Mouse (Mus musculus) left cerebral cortex, postnatal 14 days (tissue): ENCODE measurements around the gene Myo1d. TPM values are rescaled to one million over a fixed set of nuclear protein-coding genes. Genes with fewer than 3 reads are reported as not detected.

ENCODE experiments used
- DNase-seq, 2 experiments: peaks; one replicate each; pipeline ENCODE4 v3.0.0; 2021 to 2022; ENCODE audit warnings: low spot score in 2 of 2, mixed read lengths in 1 of 2
- intact Hi-C: fragments of 180-260 bp; cut with DNase I; formaldehyde crosslinking; loops from one replicate; pipeline ENCODE4 v1.15.1; 2025
- total RNA-seq, 2 experiments: library from RNA; stranded (reverse); gene quantifications; 2 replicates each; pipeline ENCODE4 v1.2.3; 2021

Myo1d gene
- total RNA-seq, 2 experiments from 2014 or later: 4.1 to 4.6 TPM

DNA sequence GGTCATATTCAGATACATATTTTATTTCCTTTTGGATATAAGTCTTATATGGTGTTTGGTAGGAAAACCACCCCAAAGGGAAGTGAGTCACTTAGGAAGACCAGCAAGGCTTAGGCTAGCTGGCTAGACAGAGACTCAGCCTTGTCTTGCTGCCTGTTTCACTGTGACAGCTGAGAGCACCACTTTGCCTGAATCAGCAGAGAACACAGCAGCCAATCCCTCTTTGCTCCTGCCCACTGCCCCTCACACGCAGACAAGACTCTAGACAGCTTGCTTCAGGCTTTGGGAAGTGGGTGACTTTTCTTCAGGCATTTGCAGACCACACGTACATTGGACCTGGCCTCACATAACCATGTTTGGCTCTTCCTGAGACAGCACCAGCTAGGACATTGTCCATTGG lies 258.7 kb downstream of the Myo1d start:
- intact Hi-C loops: no loop called here
- no peak for DNase-seq

- intact Hi-C loops: loop anchor here (5.0 kb wide), 1 partner anchor 41 kb away; the partner anchor contains the start of gene Cdk5r1
- peak; percentile 77 to 92 for DNase-seq
Observed at GRCm38 (mm10) chr11:80518421-80519367, 261.1 kb downstream of the Myo1d start.

DNA sequence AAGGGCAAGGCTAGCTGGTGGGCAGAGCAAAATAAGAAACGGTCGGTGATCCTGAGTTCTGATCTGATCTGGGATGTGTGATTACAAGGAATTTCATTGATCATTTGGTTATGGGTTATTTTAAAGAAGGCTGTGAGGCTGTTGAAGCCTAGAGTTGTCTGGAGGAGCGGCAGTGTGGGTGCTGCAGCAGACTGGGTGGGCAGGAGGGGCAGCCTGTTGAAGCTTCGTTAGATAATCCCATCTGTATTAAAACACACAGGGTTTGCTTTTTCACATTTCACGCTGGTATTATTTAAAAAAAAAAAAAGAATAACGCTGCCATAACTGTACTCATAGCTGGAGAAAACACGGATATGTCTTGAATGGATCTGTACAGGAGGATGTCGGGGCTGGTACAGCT lies 263.9 kb downstream of the Myo1d start:
- DNase-seq: no peak
- intact Hi-C loops: loop anchor here (5.0 kb wide), 1 partner anchor 39 kb away; the partner anchor contains the start of gene Cdk5r1

DNA sequence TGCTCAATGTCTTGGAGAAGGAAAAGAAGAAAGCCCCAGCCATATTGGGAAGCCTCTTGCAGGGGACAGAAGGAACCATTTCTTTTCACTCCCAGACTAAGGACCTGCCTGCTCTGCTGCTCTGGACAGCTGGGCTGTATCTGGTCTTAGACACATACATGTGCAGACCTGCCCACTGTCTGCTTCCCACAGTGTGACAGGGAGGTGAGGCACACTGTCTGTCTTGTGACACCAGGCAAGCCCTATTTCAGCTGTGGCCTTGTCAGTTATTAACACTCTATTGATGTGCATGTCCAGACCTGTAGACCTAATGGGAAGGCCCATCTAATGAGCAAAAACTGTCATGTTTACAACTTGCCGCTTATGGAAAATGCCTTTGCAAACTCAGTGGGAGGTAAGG lies 264.5 kb downstream of the Myo1d start:
- DNase-seq: no peak
- intact Hi-C loops: loop anchor here (5.0 kb wide), 1 partner anchor 38 kb away; the partner anchor contains the start of gene Cdk5r1

GRCm38 (mm10) chr11:80513796-80514195 lies 266.0 kb downstream of the Myo1d start:
- intact Hi-C loops: loop anchor here (5.0 kb wide), 1 partner anchor 39 kb away; no protein-coding TSS in a partner anchor

DNA sequence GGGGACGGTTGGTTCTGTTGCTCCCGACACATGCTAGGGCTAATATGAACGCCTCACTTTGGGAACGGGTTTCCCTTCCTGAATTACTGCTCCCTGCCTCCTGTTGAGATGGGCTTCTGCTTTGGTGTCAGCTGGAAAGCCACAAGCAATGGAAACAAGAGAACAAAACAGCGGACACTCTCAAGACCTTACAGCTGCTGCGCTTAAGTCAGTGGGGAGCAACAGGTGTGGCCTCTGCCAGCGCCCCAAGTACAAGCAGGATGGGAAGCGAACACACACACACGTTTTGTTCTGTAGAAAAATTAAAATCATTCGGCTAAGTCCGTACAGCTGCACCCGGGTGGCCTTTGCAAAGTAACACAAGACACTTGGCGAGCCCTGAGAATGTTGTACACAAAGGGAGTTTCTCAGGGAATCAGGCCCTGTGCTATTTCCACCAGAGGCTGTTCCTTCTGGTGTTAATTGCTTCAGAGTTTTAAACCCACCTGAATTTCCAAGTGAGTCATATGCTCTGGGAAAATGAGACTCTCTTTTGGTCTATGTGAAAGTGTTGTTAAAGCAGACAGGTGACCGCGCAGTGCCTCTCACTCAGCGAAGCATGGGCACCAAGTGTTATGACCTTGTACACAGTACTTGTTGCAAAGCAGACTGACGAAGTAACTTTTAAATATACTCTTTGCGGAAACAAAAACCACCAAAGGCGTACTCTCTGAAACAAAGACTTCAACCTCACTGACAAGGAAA lies 267.3 kb downstream of the Myo1d start:
- no peak for DNase-seq
- intact Hi-C loops: loop anchor here (5.0 kb wide), 1 partner anchor 40 kb away; no protein-coding TSS in a partner anchor

More at GRCm38 (mm10) chr11:80513796-80514195, 266.0 kb downstream of the Myo1d start:
- DNase-seq: no peak

DNA sequence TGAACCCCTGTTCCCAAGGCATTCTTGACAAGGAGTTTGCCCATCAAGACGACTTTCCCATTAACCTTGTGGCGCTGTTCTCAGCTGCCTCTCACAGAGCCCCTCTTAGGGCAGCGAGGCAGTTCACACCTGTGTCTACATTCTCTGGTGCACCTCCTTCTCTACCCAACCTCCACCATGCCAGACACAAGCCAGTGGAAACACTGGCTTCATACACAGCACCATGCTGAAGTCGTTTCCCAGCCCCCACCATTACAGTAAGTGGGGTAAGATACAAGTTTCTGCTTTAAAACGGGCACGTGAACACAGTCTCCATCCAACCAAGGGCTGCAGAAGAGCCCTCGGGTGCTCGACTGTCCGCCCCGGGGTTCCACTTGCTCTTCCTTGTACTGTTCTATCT lies 269.7 kb downstream of the Myo1d start:
- intact Hi-C loops: loop anchor here (5.0 kb wide), 1 partner anchor 42 kb away; no protein-coding TSS in a partner anchor
- DNase-seq: no peak

DNA sequence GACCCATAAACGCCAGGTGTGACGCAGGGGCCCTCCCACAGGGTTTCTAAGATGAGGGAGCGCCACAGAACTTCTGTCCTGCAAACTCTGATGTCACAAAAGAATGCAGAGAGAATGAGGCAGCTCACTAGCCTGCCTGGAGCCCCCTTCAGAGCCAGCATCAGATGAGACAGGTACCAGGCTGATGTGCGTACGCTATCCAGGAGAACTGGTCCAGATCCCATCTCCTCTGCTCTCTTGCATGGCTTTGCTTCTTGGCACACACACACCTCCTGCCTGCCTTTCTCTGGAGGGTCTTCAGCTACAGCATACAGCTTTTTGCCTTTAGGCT lies 270.7 kb downstream of the Myo1d start:
- DNase-seq: no peak
- intact Hi-C loops: loop anchor here (5.0 kb wide), 1 partner anchor 93 kb away; no protein-coding TSS in a partner anchor

DNA sequence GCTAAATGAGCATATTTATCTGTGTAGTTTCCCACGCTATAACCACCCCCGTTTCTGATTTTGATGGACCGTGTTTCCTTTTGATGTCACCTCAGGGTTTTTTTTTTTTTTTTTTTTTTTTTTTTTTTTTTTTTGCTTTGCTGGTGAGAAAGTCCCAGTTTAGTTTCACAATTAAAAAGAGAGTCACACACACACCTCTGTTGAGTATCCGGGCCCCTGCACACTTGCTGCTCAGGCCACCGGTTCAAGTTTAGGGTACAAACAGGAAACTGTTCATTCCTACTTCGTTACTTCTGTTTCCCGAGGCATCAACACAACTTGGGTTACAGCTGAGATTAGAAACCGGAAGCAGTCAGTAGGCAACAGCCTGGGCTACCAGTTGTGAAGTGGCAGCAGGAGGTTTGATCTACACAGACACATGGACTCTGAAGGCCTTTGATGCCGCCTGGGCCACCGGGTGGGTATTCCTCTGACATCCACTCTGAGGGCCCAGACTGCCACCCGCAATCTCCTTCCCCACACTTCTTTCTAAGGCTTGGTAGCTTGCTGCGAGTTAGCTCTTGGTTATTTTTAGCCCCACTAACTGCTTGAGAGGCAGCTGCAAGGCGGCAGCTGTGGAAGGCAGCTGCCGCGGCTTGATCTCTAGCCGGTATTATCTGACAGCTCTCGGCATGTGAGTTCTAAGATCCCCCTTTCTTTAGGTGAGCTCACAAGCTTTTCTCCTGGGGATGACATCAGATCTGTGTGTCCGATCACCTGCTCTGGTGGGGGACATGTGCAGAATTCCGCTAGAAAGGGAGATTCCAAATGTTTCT lies 271.3 kb downstream of the Myo1d start:
- peak in 1 of 2 experiments; percentile 57 for DNase-seq
- intact Hi-C loops: loop anchor here (5.0 kb wide), 1 partner anchor 94 kb away; no protein-coding TSS in a partner anchor

GRCm38 (mm10) chr11:80507791-80508190 lies 272.0 kb downstream of the Myo1d start:
- DNase-seq: no peak
- intact Hi-C loops: loop anchor here (5.0 kb wide), 1 partner anchor 95 kb away; no protein-coding TSS in a partner anchor

DNA sequence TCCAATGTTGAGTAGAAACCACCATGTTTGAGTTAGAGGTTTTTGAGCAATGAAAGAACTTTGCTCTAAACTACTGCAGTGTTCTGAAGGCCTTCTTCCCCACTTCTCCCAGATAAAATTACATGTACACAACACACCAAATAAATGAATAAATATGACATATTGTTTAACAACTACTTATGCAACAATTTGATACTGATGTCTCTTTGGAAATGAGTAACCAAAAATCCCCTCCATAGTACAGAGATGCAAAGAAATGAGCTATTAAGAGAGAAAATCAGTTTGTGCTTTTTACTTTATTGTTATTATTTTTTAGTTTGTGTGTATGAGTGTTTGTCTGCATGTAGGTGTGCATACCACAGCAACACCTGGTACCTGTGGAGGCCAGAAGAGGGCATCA lies 273.3 kb downstream of the Myo1d start:
- DNase-seq: no peak
- intact Hi-C loops: loop anchor here (5.0 kb wide), 1 partner anchor 96 kb away; no protein-coding TSS in a partner anchor

DNA sequence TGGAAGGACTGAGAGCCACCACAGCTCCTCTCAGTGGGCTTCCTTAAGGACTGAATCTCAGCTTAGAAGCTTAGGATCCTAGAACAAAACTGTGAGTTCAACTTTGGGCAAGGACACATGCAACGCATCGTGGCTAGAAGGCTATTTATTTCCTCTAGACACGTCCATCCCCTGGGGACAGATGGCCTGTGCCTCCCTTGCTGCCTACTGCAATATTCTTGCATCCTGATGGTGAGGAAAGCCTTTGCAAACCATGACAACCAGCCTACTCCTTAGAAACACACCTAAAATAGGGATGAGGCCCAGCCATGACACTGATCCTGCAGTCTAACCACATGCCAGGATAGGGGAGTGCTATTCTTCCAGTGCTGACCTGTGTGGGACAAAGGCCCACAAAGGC lies 274.2 kb downstream of the Myo1d start:
- intact Hi-C loops: loop anchor here (5.0 kb wide), 1 partner anchor 97 kb away; no protein-coding TSS in a partner anchor
- peak; percentile 67 to 76 for DNase-seq

- no peak for DNase-seq
- intact Hi-C loops: loop anchor here (5.0 kb wide), 1 partner anchor 98 kb away; no protein-coding TSS in a partner anchor
Observed at GRCm38 (mm10) chr11:80504519-80505385, 275.1 kb downstream of the Myo1d start.

GRCm38 (mm10) chr11:80503726-80504452 lies 275.9 kb downstream of the Myo1d start:
- DNase-seq: peak; percentile 96 to 99
- intact Hi-C loops: no loop called here

GRCm38 (mm10) chr11:80503281-80503680 lies 276.5 kb downstream of the Myo1d start:
- no peak for DNase-seq
- intact Hi-C loops: no loop called here

DNA sequence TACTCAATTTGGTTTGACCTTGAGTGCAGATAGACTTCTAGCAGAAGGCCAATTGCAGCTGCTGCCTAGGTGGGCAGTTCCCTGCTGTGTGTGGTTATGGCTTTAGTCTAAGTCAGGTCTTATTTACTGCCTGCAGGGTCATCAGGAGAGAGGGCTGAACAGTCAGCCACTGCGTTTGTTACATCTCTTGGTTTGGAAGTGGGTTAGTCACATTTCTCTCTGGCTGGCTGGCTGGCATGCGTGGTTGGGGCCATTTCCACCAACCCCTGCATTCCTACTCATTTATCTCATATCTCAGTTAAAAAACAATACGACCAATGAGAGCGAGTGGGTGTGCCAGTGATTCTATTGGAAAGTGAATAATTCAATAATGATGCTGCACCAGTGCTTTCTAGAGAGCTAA lies 280.3 kb downstream of the Myo1d start:
- intact Hi-C loops: no loop called here
- no peak for DNase-seq

- intact Hi-C loops: no loop called here
- no peak for DNase-seq
Observed at GRCm38 (mm10) chr11:80498328-80499070, 281.3 kb downstream of the Myo1d start.
